Mouse (Mus musculus) B cell, adult 2 months (primary cell): ENCODE data around the gene Gpr89.

Experiments used
- DNase-seq, 2 experiments: peaks; one replicate each; pipeline ENCODE4 v3.0.0; 2022

Gene Gpr89

DNA sequence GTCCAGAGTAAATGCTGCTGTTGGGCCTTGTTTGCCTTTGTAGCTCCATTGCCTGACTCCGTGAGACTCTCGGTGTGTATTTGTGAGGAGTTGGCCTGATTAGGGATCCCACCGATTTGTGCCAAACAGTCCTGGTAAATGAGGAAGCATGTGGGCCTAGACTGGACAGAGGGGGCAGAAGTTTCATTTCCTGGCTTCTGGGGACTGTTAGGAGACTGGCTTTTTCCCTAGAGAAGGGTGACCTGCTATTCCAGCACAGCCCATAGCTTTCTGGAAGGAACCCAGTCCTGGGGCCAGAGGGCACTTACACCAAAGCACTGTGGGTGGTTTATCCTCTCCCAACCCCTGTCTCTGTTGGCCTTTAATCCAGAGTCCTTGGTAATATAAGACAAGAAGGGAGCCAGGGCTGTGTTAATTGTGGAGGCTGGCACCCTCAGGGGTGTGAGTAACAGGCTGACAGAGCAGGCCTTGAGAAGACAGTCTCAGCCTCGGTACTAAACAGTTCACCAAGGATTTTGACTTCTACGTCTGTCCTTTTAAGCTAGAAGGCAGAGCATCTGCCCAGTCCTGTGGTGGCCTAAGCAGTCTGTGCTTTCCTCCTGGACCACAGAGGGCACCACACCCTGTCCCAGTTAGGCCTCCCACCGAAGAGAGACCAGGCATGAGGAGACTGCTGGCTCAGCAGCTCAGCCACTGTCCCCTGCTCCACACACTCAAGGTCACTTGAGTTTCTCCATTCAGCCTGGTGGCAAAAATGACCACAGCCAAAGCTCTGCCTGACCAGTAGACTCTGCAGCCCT lies 84.8 kb downstream of the Gpr89 start:
- DNase-seq, result no peak
